Mouse (Mus musculus): ENCODE results near the gene Adgrg1.

Gene Adgrg1

DNA sequence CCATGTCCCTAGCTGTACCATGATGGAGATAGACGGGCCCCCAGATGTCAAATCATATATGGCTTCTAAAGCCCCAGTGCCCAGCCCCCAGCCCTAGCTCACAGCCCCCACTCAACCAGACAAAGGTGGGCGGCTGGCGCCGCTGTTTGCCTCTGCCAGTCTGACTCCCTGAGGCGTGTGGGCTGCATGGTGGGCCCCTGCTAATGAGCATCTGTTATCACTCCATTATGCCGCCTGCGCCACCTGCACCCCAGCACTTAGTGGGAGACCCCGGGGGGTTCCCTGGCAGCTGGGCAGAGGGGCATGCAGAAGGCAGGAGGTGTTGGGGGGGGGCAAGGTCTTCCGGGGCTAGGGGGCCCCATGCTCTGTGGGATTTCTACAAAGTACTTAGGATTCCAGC is 3.6 kb downstream of the Adgrg1 start:
- DNase-seq: no peak

DNA sequence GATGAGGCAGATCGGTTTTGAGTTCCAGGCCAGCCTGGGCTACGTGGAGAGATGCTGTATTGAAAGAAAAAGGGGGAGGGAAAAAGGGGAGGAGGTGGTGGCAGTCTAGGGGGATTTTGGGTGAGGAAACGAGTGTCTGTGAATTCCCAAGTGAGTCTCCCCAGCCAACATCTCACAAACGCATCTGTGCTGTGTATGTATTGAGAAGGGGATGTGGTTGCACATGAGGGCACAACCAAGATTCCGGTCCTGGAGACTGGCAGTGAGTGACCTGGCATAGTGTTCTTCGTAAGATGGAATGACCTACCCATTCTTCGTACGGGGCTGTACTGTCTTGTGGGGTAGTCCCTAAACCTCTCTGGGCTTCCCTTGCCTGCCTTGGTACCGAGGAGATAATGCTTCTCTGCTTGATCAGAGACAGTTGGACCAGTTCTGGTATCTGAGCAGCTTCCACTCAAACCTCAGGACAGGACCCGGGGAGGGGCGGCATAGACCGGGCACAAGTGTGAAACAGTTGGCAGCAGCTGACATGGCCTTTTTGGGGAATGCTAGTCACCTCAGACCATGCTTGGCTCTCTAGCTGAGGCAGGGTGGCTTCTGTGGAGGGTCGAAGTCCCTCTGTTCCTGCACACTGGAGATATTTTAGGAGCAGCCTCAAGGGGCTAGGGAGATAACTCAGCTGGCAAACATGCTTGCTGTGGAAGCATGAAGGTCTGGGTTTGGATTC is 4.2 kb downstream of the Adgrg1 start:
- no peak for DNase-seq

DNA sequence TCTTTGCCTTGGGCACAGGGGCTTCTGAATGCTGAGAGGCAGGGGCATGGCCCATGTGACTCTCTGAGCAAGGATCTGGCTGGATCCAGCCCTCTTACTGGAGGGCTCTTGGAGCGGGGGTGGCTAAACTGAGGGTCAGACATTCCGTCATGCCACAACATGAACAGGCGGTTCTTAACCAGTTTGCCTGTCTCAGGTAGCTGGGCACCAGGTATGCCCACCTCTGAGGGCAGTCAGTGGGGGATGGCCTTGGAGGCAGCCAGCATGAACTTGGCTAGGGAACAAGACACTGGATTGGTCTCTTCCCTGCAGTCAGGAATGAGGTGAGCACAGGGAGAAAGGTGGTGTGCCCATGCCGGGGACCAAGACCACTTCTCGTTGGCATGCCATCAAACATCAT is 5.6 kb downstream of the Adgrg1 start:
- peak; percentile 88 for DNase-seq

DNA sequence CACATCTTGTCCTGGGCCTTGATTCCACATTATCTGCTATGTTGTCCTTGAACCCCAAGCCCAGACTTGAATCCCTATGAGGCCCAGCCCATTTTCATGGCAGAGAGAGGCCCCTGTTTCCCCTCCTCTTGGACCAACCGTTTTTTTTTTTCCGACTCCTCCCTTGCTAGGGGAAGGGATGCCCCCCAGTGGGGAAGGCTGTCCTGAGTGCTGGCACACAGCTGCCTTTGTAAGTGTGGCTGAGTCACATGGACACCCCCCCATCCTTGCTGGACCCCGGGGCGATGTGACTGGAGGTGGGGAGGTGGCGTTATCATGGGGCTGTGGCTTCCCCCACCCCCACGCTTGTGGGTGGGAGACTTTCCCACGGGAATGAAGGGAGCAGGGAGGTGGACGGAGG is 6.4 kb downstream of the Adgrg1 start:
- DNase-seq: no peak

DNA sequence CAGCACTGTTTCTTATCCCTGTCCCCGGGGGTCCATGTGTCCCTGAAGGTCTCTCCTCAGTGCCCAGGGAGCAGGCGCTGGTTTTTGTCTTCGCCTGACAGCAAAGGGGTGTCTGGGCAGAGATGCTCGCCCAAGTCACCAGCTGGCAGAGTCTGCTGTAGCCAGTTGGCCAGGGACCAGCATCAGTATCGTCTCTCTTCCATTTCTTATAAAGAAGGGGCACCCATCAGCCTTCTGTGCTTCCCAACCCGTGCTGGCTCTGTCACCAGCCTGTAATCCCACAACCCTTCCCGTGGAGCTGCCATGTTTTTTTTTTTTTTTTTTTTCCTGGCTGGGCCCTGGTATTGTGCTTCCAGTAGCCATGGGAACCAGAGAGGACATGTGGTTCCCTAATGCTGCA is 7.3 kb downstream of the Adgrg1 start:
- no peak for DNase-seq

DNA sequence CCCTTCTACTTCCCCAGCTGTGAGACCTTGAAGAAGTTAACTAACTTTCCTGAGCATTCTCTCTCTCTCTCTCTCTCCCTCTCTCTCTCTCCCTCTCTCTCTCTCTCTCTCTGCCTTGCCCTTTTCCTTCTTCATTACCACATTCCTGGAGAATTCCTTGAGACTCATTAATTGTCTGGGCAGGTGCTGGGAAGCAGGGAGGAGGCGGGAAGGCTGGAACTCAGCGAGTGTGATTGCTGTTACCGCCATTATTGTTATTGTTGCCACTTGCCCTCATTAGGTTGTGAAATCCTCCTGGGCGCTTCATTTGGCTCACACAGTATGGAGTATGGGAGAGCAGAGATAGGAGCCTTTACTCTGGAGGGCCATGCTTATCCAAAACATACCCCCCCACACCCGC is 8.6 kb downstream of the Adgrg1 start:
- DNase-seq: no peak

DNA sequence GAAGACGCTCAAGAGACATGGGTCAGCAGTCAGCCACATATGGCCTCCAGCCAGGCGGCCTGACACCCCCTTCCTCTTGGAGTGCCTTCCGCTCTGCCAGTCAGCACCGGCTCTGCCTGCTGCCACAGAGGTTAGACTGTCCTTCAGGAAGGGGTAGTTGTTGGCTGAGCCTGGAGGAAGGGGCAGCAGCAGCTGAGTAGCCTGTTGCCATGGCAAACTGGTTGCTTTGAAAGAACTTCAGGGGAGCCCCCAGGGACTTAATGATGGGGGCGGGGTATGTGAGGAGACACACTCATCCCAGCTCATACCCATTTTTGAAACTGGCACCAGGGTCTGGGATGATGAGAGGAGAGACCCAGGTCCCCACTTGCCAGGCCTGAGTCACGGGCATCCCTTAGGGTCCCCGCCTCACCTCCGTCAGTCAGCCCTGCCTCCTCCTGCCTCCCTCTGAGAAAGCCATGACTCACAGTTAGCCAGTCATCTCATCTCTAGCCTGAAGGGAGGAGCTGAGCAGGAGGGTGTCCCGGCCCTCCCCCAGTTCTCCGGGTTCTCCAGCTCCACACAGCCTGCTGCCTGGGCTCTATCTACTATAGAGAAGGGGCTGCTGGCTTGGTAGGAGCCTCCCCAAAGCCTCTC is 9.4 kb downstream of the Adgrg1 start:
- DNase-seq: peak; percentile 94

DNA sequence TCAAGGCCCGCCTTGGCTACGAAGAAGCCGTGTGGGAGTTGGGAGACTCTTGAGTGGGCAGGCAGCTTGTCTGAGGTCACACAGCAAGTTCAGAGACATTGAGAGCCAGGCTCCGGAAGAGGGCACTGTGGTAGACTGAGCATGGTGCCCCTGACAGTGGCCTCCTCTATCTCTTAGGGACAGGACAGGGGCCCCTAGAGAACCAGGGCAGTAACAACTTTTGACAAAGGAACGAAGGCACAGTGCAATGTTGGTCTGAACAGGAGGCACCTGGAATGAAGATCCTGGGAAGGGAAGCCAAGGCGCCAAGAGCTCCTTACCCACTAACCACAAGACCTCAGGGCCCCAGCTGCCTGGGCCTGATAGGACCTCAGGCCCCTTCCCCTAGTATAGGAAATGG is 10.5 kb downstream of the Adgrg1 start:
- no peak for DNase-seq

DNA sequence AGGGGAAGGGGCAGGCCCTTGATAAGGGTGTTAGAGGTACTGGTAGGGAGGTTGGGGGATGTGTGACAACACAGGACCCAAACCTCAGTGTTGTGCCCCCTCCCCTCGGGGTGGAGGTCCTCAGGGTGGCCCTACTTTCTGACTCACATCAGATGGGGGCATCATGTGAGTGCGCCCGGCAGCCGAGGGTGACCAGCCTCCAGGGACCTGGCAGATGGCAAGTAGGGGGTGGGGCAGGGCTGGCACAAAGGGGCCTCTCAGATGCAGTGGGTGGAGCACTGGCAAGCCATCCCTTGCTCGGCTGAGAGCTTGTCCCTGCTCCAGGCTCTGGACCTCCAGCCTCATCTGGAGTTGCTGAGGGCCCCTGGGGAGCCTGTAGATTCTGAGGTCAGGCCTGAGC is 12.1 kb downstream of the Adgrg1 start:
- peak; percentile 62 for DNase-seq

DNA sequence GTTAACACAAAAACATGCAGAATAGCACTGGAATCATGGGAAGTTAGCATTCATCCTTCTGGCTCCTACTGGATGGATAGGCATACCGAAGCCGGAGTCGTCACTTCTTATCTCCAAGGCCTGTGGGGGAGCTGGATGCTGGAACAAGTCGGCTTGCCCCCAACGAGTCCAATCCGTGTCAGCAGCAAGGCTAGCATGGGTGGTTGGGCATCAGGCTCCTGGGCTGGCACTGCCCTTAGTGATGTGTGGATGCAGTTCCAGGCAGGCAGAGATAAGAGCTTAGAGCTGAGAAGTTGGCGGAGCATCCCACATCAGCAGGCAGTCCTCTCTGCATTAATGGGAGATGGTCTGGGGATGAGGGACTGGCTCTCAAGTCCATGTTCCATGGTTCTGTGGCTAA is 13.0 kb downstream of the Adgrg1 start:
- no peak for DNase-seq

DNA sequence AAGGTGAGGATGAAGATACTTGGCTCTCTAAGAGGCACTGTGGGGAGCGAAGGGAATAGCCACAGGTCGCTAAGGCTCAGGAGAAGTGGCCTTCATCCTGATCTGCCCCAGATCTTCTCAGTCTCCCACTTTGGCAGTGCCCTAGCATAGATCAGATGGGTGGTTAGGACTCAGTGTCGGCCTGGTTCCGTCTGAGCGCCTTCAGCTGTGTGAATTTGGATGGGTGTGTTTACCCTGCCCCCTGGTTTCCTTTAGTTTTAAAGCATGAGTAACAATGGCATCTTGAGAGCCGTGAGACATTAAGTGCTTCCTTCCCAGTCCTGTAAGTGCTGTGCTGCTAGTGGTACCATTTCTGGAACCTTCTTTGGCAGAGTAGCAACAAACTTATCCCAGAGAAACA is 14.1 kb downstream of the Adgrg1 start:
- no peak for DNase-seq

DNA sequence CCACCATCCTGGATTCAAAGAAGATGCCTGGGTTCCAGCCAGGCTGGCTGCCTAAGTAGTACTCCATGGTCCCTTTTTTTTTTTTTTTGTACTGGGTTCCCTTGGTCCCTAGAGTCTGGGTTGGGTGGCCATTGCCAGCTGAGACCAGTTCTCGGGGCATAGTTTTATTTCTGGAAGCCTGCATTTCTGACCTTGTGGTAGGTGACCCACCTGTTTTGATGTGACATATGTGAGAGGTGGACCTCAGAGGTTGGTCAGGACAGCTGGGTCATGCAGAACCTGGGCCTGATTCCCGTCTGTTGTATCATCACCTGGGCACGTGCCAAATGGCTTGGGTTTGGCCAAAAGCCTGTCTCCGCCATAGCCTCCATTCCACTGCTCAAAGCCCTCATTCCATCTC is 15.2 kb downstream of the Adgrg1 start:
- DNase-seq: peak; percentile 54

DNA sequence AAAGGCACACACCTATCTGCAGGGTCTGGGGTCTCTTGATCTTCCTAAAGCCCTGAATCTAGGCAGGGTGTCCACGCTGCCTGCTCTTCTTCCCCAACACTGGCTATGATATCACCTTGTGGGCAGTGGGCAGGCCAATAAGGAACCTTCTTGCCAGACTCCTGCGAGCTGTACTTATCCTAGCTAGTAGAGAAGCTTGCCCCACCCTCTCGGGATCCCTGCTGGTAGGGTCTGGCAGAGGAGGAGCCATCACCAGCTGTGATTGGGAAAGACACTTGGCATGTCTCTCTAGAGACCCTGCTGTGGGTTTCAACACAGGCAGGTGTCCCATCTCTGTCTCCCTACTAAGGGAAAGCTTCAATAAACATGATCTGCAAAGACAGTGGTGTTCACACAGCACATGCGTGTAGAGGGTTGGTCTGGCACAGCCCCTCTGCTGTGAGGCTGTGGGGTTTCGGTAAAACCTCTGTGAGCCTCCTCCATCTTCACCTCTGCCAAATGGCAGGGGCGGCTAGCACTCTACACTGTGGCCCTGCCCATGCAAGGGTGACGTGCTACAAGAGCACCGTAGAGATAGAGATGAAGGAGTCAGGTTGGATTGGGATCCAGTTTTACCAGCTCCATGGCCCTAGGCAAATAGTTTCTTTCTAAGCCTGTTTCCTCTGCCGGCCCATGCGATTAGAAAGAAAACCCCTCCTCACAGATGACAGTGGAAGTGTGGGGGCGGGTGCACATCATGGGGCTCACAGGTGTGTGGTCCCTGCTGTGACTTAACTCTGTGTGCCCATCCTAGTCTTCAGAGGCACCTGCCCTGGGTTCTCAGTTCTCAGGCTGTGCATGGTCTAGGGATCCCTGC is 16.3 kb downstream of the Adgrg1 start:
- DNase-seq: no peak

DNA sequence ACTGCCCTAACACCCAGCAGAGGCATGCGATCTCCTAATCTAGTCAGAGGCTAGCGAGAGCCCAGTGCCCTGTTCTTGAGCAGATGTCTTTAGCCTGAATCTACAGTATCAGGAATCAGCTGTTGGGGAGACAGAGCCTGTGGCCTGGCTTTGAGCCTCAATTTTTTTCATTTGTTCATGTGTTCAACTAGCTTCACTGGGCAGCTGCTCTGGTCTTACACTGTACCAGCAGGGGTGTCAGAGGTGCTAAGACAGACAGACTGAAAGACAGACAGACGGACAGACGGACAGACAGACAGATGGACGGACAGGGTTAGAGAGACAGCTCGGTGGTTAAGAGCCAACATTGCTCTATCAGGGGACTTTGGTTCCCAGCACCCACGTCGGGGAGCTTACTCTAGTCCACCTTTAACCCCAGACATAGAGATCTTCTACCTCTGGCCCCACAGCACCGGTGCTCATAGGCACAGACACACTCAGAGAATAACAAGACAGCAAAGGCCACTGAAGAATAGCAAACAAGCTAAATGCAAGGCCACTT is 17.0 kb downstream of the Adgrg1 start:
- DNase-seq: no peak

DNA sequence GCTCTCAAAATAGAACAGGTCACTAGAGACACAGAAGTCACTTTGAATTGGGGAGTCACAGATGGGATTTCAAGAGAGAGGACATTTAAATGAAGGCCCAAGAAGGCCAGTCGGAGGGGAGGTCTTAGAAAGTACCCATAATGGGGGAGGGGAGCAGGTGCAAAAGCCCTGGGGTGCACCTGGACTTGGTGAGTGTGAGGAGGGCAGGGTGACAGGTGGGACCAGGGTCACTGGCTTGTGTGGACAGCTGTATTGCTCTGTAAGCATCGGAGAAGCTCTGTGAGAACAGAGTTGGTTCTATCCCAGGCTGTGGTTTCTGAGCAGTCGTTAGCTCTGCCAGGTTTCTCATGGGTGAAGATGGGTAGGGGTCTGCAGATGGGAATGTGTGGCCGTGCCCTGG is 17.5 kb downstream of the Adgrg1 start:
- DNase-seq: no peak

DNA sequence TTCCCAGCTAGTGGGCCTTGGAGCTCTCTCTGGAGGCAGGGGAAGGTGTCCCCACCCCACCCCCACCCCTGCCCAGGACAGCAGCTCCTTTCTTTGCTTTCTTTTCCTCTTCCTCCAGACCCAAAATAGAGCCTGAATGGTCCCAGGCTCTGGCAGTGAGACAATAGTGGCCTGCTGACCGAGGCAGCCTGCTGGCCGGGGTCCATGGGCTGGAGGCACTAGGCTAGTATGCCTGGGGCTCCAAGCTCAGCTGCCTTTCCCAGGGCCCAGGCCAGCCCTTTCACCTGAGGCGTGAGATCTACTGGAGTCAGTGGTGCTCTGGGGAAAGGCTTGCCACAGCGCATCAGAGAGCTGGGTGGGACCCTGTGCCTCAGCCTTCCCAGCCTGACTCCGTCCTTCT is 18.0 kb downstream of the Adgrg1 start:
- DNase-seq: peak; percentile 84

DNA sequence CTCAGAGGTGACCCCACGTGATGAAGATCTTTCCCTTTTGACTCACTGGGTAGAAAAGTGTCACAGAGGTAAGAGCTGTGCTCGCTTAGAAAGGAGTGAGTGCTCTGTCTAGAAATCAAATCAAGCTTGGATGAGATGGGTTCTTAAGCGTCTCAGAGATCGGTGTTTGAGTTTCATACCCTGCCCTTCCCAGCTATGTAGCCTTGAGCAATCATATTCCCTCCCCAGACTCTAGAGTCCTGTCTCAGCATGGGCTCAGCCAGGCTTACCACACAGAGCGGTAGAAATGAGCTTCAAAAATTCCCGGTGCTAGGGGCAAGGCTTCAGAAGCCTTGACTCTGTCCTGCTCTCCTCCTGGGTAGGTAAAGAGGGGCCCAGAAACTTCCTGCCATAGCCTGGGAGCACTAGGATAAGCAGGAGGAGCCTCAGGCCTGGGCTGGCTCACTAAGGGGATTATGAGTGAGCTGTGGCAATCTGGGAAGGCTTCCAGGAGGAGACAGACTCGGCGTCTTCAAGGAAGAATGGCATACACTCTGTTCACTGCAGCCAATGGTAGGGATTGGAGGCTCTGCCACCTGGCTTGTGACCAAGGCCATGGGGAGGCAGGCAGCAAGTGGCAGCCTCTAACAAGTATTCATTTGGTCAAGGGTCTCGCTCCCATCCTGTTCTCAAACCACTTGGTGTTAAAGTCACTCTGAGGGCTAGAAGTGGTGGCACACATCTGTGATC is 18.6 kb downstream of the Adgrg1 start:
- no peak for DNase-seq

DNA sequence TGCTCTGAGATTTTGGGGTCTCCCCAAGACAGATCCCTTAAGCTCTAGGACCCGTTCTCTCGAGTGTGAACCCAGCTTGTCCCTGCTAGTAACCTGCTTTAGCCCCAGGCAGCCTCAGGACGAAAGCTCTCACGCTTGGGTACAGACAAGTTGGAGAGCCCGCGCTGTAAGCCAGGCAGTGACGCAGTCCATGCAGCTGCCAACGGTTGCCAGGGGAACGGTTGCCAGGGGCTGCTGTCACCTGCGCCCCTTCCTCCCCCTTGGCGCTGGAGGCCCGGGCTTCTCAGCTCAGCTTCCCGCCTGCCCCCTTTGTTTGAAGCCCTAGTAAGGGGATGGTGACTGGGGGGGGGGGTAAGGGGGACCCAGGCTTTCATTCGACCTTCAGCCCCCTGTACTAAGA is 19.5 kb downstream of the Adgrg1 start:
- DNase-seq: peak; percentile 81

DNA sequence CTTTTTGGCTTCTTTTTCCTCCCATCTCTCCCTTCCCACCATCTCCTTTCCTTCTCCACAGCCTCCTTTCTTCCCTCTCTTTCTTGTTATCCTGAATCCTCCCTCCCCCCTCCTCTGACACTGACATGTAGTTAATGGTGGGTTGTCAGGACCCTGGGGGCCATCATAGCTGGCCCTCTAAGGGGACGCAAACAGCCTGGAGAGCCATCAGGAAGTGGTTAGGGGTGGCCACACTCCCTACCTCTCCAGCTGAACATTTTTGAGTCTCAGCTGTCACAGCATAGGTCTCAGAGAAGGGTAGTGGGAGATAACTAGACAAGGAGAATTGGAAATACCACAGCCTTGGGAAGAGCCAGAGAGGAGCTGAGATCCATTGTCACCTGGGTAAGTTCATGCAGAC is 20.0 kb downstream of the Adgrg1 start:
- DNase-seq: no peak

DNA sequence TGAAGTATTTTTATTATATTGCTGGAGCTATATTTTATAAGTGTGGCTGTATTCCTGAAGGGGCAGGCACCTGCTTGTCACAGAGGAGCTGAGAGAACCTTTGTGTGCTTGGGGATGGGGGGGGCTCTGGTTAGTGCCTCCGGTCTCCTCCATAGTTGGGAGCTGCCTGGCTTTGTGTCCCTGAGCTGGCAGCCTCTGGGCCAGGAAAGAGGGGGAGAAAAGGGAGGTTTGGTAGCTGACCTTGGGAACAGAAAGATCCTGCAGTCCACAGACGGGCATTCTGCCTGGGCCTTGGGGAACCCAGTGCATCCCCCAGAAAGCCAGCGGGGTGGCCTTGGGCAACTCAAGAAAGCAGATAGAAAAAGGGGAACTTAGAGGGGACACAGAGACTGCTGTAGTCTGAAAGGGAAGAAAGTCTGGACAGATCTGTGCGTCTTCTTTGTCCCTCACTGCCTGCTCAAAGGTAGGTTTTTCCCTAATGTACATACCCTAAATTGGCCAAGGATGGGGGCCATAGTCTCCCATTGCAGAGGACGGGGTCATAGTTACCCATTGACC is 20.9 kb downstream of the Adgrg1 start:
- no peak for DNase-seq

DNA sequence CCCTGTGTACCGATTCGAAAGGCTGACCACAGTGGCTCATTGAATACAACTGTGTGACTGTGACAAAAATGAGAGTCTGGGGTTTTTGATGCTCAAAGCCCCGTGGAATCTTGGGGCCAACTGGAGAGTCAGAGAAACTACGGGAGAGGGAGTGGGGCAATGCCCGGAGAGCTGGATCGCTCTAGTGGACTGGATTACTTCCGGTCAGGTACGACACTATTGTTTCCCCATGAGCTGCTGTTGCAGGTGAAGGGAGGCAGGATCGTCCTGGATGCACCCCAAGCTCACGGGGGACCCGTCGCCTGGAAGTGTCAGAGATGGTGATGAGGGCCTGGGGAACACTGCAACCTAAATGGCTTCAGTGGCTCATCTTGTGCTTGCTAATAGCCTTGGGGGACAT is 21.5 kb downstream of the Adgrg1 start:
- no peak for DNase-seq

Measured in kidney, postnatal 14 days (tissue).